Mouse (Mus musculus): ENCODE measurements around the gene Zmynd11.

Gene Zmynd11

DNA sequence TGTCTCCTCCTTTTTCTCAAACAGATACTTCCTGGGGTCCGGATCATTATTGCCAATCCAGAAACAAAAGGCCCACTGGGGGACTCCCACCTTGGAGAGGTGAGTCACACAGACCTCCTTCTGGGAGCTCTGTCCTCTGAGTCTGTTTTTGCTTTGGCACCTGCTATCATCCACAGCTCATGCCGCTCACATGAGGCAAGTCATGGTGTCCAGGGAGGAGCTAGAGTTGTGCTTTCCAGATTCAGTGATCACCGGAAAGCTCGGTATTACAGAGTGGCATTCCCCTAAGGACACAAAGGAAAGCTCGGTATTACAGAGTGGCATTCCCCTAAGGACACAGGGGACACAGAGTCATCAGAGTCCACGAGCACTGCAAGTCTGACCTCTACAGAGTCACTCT is 108.5 kb downstream of the Zmynd11 start:
- no peak for DNase-seq (ENCODE audit: low read depth, low spot score)

DNA sequence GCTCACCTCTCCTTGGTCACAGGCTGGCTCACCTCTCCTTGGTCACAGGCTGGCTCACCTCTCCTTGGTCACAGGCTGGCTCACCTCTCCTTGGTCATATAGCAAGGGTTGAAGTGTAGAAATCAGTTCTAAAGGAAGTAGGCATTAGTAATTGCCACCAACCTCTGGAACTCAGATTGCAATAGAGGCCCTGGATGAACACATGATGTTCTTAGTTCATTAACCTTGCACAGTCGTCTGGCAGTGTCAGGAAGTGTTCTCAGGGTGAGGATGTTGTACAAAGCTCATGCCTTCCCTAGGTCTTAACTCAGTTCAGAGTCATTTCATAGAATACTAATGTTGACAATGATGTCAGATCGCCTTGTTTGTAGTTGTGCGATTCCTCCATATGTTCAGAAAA is 112.1 kb downstream of the Zmynd11 start:
- no peak for DNase-seq (ENCODE audit: low read depth, low spot score)

DNA sequence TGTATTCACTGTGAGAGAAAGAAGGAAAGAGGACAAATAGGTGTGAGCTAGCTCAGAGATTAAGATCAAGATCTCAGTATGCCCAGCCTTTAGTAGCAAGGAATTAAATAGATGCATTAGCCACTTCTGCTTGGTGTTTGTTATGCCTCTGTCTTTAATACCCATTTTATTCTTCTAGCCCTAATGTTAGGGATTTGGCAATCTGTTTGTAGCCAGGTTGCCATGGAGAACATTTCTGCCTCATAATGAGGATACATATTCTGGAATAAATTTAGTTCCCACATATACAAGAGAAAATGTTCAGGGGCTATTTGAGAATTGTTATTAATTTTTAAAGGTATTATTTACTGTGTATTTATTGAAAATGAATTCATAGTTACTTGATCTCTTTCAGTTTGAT is 114.5 kb downstream of the Zmynd11 start:
- no peak for DNase-seq (ENCODE audit: low read depth, low spot score)

DNA sequence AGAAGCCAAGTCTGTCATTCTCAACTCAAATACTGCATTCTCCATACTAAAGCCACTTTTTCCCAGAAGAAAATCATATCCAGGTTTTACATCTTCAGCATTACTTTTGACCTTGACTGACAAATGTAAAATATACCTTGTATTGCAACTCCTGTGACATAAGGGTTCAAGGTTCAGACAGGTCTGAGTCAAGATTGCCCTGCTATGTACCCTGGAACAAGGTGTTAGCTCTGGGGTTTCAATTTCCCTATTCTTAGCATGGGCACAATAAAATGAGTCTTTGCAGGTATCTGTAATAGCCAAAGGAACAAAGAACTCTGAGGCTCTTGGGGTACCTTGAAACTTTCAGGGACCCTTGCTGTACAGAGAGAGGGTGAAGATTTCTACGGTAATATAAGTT is 115.2 kb downstream of the Zmynd11 start:
- no peak for DNase-seq (ENCODE audit: low read depth, low spot score)

DNA sequence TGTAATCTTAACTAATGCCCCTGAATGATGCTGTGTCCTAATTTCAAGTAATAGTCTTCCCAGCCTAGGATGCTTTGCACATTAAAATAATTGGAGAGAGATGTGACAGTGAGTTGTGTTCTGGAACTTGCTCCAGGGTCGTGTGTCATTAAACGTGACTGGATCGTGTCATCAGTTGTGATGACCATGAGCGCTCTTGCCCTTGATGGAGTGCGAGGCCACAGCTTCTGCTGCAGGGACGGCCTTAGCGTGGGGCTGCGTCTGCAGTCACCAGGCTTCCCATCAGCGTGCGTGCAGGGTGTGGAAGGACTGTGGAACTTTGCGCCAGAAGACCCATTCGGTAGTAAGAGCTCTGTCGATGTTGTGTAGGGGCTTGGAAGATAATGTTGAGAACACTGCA is 116.4 kb downstream of the Zmynd11 start:
- no peak for DNase-seq (ENCODE audit: low read depth, low spot score)

DNA sequence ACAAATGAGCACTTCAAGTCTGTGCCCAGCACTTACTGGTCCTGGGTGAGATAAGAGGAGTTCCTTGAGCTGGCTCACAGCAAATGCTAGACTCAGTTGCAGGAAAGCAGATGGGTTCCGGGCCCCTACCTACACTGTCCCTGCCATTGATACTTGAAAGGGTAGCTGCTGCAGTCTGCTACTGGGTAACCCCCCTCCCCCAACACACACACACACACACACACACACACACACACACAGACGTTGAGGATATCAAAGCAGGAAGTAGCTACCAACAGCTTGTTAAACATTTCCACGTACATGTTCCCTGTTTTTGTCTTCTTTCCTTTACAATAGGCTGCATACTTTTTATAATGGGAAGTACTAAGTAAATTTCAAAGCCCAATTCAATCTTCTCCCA is 127.2 kb downstream of the Zmynd11 start:
- DNase-seq (ENCODE audit: low read depth, low spot score) = no peak

DNA sequence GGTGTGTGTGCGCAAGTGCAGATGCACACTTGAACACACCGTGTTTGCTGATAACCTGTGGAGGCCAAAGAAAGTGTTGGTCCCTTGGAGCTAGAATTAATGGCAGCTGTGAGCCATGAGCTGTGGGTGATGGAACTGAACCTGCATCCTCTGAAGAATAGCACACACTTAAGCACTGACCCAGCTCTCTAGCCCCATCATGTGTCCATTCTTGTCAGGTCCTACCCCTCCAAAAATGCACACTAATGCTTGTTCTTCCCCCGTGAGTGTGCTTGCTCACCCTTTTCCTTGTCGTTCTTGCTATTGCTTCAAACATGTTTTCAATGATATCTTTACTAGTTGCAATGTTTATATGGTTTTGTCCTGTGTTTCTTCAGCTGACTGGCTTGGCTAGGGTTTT is 128.6 kb downstream of the Zmynd11 start:
- DNase-seq (ENCODE audit: low read depth, low spot score) = peak; percentile 3

DNA sequence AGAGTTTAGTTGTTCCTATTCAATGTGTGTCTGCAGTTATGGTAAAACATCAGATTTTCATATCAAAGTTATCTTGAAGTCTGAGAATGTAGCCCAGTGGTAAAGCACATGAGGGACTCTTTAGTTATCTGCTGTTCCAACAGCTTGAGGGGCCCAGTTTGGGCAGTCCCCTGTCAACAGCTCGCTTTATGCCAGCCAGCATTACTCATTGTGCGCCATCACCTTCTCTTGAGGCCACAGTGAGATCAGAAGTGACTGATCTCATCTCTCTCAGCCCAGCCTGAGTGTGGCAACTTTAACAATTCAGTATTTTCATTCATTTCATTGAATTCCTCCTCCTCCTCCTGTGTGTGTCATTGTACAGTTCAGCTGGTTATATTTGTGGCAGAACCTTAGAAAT is 129.2 kb downstream of the Zmynd11 start:
- no peak for DNase-seq (ENCODE audit: low read depth, low spot score)
